8 mouse cellular contexts compared by ENCODE assay signal in genomic region chrX:169319066-169319760, GRCm38 (mm10). TPM values are rescaled to one million over a fixed set of nuclear protein-coding genes. Genes with fewer than 3 reads are reported as not detected.
DNase-seq lines count a peak whose midpoint lies in the region; ATAC-seq and TF ChIP-seq lines count a peak whose summit lies in the region.

No protein-coding gene starts in this region.

- no peaks in the 10 kb centered on the region for H3K9me3 ChIP-seq in heart, embryonic 15.5 days (replicated peaks)
- H3K9me3 ChIP-seq in ES-E14 (ENCODE audit: control insufficient read depth, insufficient read depth, low read depth, low read length), result no peaks in the 10 kb centered on the region
- no peaks in the 10 kb centered on the region for H3K9me3 ChIP-seq in heart, embryonic 16.5 days (replicated peaks; ENCODE audit: control insufficient read depth, low read length)
- no peaks in the 10 kb centered on the region for H3K9me3 ChIP-seq in liver, postnatal 0 days (ENCODE audit: low read length)

- TF ChIP-seq CTCF in liver, postnatal 0 days (IDR thresholded peaks at IDR 0.05; ENCODE audit: low read depth), result no peak

- H3K27ac ChIP-seq in heart, embryonic 15.5 days, result peak overlapping the region; percentile 92; the same call in 1 of the 2 replicates
- H3K27ac ChIP-seq in ES-E14 (ENCODE audit: insufficient read depth, low read depth, low read length, poor library complexity, severe bottlenecking), result no peak overlapping the region
- peak overlapping the region; percentile 85 for H3K27ac ChIP-seq in heart, embryonic 16.5 days (ENCODE audit: low read length)
- peak overlapping the region; percentile 83 for H3K27ac ChIP-seq in liver, postnatal 0 days (ENCODE audit: low read depth)

- in situ Hi-C loops in ES-E14 (cut with MboI; ENCODE audit: low sequenced_read_pairs in 2 of 2, unreplicated experiment in 2 of 2), result no loop called here

- intact Hi-C loops in left cerebral cortex, postnatal 4 days (cut with DNase I), result no loop called here

- H3K4me1 ChIP-seq in heart, embryonic 15.5 days (replicated peaks), result peaks cover 3% of the 10 kb centered on the region; the same call in 1 of the 2 replicates
- H3K4me1 ChIP-seq in ES-E14 (ENCODE audit: control insufficient read depth in 2 of 2, insufficient read depth in 2 of 2, low read length in 2 of 2, poor library complexity in 1 of 2), result no peaks in the 10 kb centered on the region
- H3K4me1 ChIP-seq in heart, embryonic 16.5 days (ENCODE audit: control insufficient read depth, insufficient read depth, low read length), result peaks cover 3% of the 10 kb centered on the region; the same call in 1 of the 2 replicates
- no peaks in the 10 kb centered on the region for H3K4me1 ChIP-seq in liver, postnatal 0 days (ENCODE audit: insufficient read depth)

- peak overlapping the region; percentile 60 for H3K4me2 ChIP-seq in heart, embryonic 15.5 days
- H3K4me2 ChIP-seq in heart, embryonic 16.5 days (ENCODE audit: low read depth, low read length), result peak overlapping the region; percentile 68
- peak overlapping the region; percentile 73 for H3K4me2 ChIP-seq in liver, postnatal 0 days (ENCODE audit: low read depth, low read length)

- ATAC-seq in heart, embryonic 15.5 days (replicated peaks; ENCODE audit: insufficient number of reproducible peaks, insufficient read depth, low FRiP score, low read depth), result no peak
- ATAC-seq in heart, embryonic 16.5 days (replicated peaks; ENCODE audit: extremely low read depth, insufficient read depth, low FRiP score), result no peak
- ATAC-seq in liver, postnatal 0 days, result no peak

- peak overlapping the region; percentile 76 for H3K9ac ChIP-seq in heart, embryonic 15.5 days
- H3K9ac ChIP-seq in ES-E14 (ENCODE audit: insufficient read depth, low read depth, low read length, poor library complexity, severe bottlenecking), result peak overlapping the region; percentile 85
- peak overlapping the region; percentile 78 for H3K9ac ChIP-seq in heart, embryonic 16.5 days (ENCODE audit: low read length)
- H3K9ac ChIP-seq in liver, postnatal 0 days (replicated peaks), result peak overlapping the region; percentile 72

- no peaks in the 10 kb centered on the region for H3K36me3 ChIP-seq in heart, embryonic 15.5 days
- H3K36me3 ChIP-seq in ES-E14 (ENCODE audit: control insufficient read depth, insufficient read depth, low read length, poor library complexity, severe bottlenecking), result peaks cover 3% of the 10 kb centered on the region
- peaks cover 3% of the 10 kb centered on the region for H3K36me3 ChIP-seq in heart, embryonic 16.5 days (ENCODE audit: control insufficient read depth, insufficient read depth)
- H3K36me3 ChIP-seq in liver, postnatal 0 days (replicated peaks; ENCODE audit: insufficient read depth, low read length), result peaks cover 10% of the 10 kb centered on the region

- peak overlapping the region; percentile 69 for H3K4me3 ChIP-seq in heart, embryonic 15.5 days
- peak overlapping the region; percentile 76 to 84; a peak in 3 of 4 replicates for H3K4me3 ChIP-seq in ES-E14 (ENCODE audit: insufficient read depth in 1 of 2, low read depth in 1 of 2, low read length in 2 of 2, poor library complexity in 1 of 2, severe bottlenecking in 1 of 2)
- H3K4me3 ChIP-seq in heart, embryonic 16.5 days (ENCODE audit: low read length), result peak overlapping the region; percentile 62
- H3K4me3 ChIP-seq in liver, postnatal 0 days (ENCODE audit: low read depth, low read length), result peak overlapping the region; percentile 66

- 33% methylated on average over 12 of the region's 12 CpGs for WGBS in heart, embryonic 15.5 days
- 38% methylated on average over 12 of the region's 12 CpGs for WGBS in heart, embryonic 16.5 days
- 39% methylated on average over 12 of the region's 12 CpGs for WGBS in liver, postnatal 0 days (ENCODE audit: insufficient replicate concordance)

- DNase-seq in heart, adult 8-10 months (ENCODE audit: low spot score), result no peak
- DNase-seq in ES-E14 (ENCODE audit: low read depth, low spot score), result no peak
- DNase-seq in liver, postnatal 0 days, result no peak
- DNase-seq in left cerebral cortex, postnatal 4 days, result no peak
- DNase-seq in right cerebral cortex, postnatal 36 days (ENCODE audit: low spot score in 2 of 2), result no peak
- DNase-seq in adrenal gland, postnatal 14 days, result no peak

- TF ChIP-seq EP300 in liver, postnatal 0 days (IDR thresholded peaks at IDR 0.05; ENCODE audit: low read depth), result no peak

- no peaks in the 10 kb centered on the region for H3K27me3 ChIP-seq in heart, embryonic 15.5 days
- no peaks in the 10 kb centered on the region for H3K27me3 ChIP-seq in heart, embryonic 16.5 days (ENCODE audit: control insufficient read depth, insufficient read depth, low read length)
- no peaks in the 10 kb centered on the region for H3K27me3 ChIP-seq in liver, postnatal 0 days (ENCODE audit: insufficient read depth, low read length)

TF ChIP-seq in ES-E14, 5 proteins besides CTCF, POLR2A, EP300 and RAD21:
- TF ChIP-seq HCFC1 (IDR thresholded peaks at IDR 0.05; ENCODE audit: borderline replicate concordance, insufficient read depth, low read length) (no peak), ZNF384 (IDR thresholded peaks at IDR 0.05; ENCODE audit: low read depth, low read length) (no peak), MAFK (IDR thresholded peaks at IDR 0.05; ENCODE audit: insufficient read depth, low read depth, low read length) (no peak), ZC3H11A (IDR thresholded peaks at IDR 0.05; ENCODE audit: borderline replicate concordance, low read depth, low read length) (no peak), CHD2 (IDR thresholded peaks at IDR 0.05; ENCODE audit: low read depth, low read length) (no peak)

RNA-seq across cellular contexts. Expression of gene Hccs, which starts 1.0 kb away (rescaled TPM):
- 47.3 and 58.0 TPM in 2 replicates for polyA plus RNA-seq in heart, embryonic 15.5 days (2015; fragmentation: Nextera tagmentation; extraction: Ambion mirVana)
- total RNA-seq in heart, adult 8-10 months (2022), result 10 to 100 TPM; 55.1 to 68.5 (median 62.2) TPM
- 14.3 and 20.1 TPM in 2 replicates for total RNA-seq in ES-E14 (2012; rRNA removed)
- polyA plus RNA-seq in heart, embryonic 16.5 days (2015; fragmentation: Nextera tagmentation; extraction: Ambion mirVana), result 52.6 and 61.7 TPM in 2 replicates
- polyA plus RNA-seq in liver, postnatal 0 days (2015; fragmentation: Nextera tagmentation; extraction: Ambion mirVana), result 13.0 and 14.1 TPM in 2 replicates
- 10 to 100 TPM; 24.3 to 30.8 TPM for total RNA-seq in left cerebral cortex, postnatal 4 days (2021)
- total RNA-seq in adrenal gland, postnatal 14 days (2021), result 39.4 and 43.5 TPM in 2 replicates
